Mouse (Mus musculus): ENCODE data around the gene Slc16a3. TPM values are rescaled to one million over a fixed set of nuclear protein-coding genes. Genes with fewer than 3 reads are reported as not detected.
A peak's percentile ranks its signal among the peaks of the same experiment; 100 is the strongest.

Gene Slc16a3
- polyA plus RNA-seq, 1 experiment from 2014 or later: 9.0 TPM

DNA sequence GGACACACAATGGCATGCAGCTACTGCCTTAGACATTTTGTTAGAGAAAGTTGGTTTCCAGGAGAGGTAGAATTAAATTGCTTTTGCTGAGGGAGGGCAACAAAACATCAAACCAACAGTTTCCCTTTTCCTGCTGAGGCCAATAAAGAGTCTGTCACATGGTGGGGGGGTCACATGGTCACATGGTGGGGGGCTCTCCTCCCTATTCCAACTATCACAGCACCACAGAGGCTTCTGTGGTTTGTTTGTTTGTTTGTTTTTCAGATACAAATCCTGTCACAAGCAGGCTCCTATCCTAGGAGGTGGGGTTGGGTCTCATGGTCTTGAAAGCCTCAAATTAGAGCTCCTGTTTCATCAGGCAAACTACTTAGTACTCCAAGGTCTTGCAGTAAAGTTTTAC, 34.2 kb downstream of the Slc16a3 start:
- H3K4me3 ChIP-seq (ENCODE audit: low read depth, low read length): no peak overlapping the region
- peaks cover 1% of the 10 kb centered on the region for H3K4me1 ChIP-seq (ENCODE audit: control insufficient read depth, insufficient read depth, low read length)
- H3K4me2 ChIP-seq (ENCODE audit: low read length): no peak overlapping the region
- no peak for ATAC-seq
- no peaks in the 10 kb centered on the region for H3K27me3 ChIP-seq (ENCODE audit: control insufficient read depth, insufficient read depth, low read depth, low read length)
- H3K9ac ChIP-seq (ENCODE audit: low read depth, low read length): no peak overlapping the region
- H3K9me3 ChIP-seq (replicated peaks; ENCODE audit: control insufficient read depth, low read length, poor library complexity, severe bottlenecking): no peaks in the 10 kb centered on the region
- no peak overlapping the region for H3K27ac ChIP-seq (ENCODE audit: low read length)
- H3K36me3 ChIP-seq (ENCODE audit: control insufficient read depth, insufficient read depth, low read length): peaks cover 21% of the 10 kb centered on the region

GRCm38 (mm10) chr11:120984448-120985330, 36.4 kb downstream of the Slc16a3 start:
- Histone ChIP-seq H3K27me3 (ENCODE audit: control insufficient read depth, insufficient read depth, low read depth, low read length) (no peaks in the 10 kb centered on the region), H3K27ac (ENCODE audit: low read length) (no peak overlapping the region), H3K36me3 (ENCODE audit: control insufficient read depth, insufficient read depth, low read length) (peaks cover 21% of the 10 kb centered on the region), H3K9ac (ENCODE audit: low read depth, low read length) (no peak overlapping the region), H3K4me2 (ENCODE audit: low read length) (no peak overlapping the region), H3K4me3 (ENCODE audit: low read depth, low read length) (no peak overlapping the region), H3K9me3 (replicated peaks; ENCODE audit: control insufficient read depth, low read length, poor library complexity, severe bottlenecking) (no peaks in the 10 kb centered on the region), H3K4me1 (ENCODE audit: control insufficient read depth, insufficient read depth, low read length) (peaks cover 23% of the 10 kb centered on the region)
- WGBS: 88% methylated on average over 4 of the region's 4 CpGs
- ATAC-seq: no peak

DNA sequence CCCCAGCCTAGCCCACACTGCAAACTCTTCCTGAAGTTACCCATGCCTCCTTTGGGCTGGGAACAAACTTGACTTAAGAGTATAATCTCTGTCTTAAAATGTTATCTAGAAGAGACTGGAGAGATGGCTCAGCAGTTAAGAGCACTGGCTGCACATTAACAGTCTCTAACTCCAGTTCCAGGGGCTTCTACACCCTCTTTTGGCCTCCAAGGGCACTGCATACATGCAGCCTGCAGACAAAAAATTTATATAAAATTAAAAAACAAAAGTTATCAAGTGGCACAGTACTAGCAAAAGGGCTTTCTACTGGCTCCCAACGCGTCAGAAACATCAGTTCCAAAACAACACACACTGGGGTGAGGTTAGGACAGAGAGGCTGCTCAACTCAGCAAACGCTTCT, 39.3 kb downstream of the Slc16a3 start:
- Histone ChIP-seq H3K9ac (ENCODE audit: low read depth, low read length) (no peak overlapping the region), H3K9me3 (replicated peaks; ENCODE audit: control insufficient read depth, low read length, poor library complexity, severe bottlenecking) (no peaks in the 10 kb centered on the region), H3K4me1 (ENCODE audit: control insufficient read depth, insufficient read depth, low read length) (peaks cover 33% of the 10 kb centered on the region), H3K4me3 (ENCODE audit: low read depth, low read length) (no peak overlapping the region), H3K4me2 (ENCODE audit: low read length) (no peak overlapping the region), H3K27me3 (ENCODE audit: control insufficient read depth, insufficient read depth, low read depth, low read length) (no peaks in the 10 kb centered on the region), H3K36me3 (ENCODE audit: control insufficient read depth, insufficient read depth, low read length) (peaks cover 10% of the 10 kb centered on the region), H3K27ac (ENCODE audit: low read length) (no peak overlapping the region)
- 87% methylated on average over 3 of the region's 3 CpGs for WGBS
- ATAC-seq: no peak

DNA sequence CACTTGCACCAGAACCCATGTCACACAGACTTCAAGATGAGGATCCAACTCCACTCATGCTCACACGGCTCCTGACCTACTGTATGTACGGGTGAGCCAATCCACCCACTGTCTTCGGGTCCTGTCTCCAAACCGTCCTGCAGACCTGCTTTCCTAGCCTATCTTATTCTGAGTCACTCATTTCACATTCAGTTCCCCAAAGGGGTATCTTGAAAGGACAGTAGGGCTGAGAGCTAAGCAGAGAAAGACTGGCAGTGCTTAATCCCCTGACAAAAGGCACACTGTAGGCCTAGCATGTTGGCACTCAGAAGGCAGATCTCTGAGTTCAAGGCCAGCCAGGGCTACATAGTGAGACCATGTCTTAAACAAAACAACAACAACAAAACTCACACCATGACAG, 40.1 kb downstream of the Slc16a3 start:
- no peak overlapping the region for H3K4me3 ChIP-seq (ENCODE audit: low read depth, low read length)
- peak overlapping the region; percentile 69 for H3K4me2 ChIP-seq (ENCODE audit: low read length)
- H3K27me3 ChIP-seq (ENCODE audit: control insufficient read depth, insufficient read depth, low read depth, low read length): no peaks in the 10 kb centered on the region
- 0 out of 2 replicates have a peak overlapping the region, but pooled peaks have one; percentile 100 for H3K9ac ChIP-seq (ENCODE audit: low read depth, low read length)
- peaks cover 7% of the 10 kb centered on the region; the same call in 1 of the 2 replicates for H3K36me3 ChIP-seq (ENCODE audit: control insufficient read depth, insufficient read depth, low read length)
- H3K4me1 ChIP-seq (ENCODE audit: control insufficient read depth, insufficient read depth, low read length): peaks cover 37% of the 10 kb centered on the region
- 67% methylated on average over 4 of the region's 4 CpGs for WGBS
- ATAC-seq: no peak
- H3K27ac ChIP-seq (ENCODE audit: low read length): no peak overlapping the region
- no peaks in the 10 kb centered on the region for H3K9me3 ChIP-seq (replicated peaks; ENCODE audit: control insufficient read depth, low read length, poor library complexity, severe bottlenecking)

DNA sequence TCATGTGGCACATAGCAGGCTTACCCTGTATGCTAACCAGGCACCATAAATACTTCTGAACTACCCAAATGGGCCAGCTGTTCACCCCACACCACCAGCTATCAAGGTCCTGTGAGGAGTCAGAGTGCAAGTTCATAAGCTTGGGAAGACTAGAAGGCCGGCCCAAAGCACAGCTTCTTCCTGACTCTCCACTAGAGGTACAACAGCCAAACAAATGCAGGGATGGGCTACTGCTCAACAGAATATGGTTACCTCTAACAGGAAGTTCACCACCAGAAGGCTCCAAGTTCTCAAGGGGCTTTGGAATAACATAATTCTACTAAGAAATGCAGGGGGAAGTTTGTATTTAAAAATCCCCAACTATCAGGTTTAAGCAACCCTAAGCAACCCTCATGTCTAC, 41.2 kb downstream of the Slc16a3 start:
- peak overlapping the region; percentile 100 for H3K9ac ChIP-seq (ENCODE audit: low read depth, low read length)
- 24% methylated on average over 1 of the region's 1 CpGs for WGBS
- peaks cover 7% of the 10 kb centered on the region; the same call in 1 of the 2 replicates for H3K36me3 ChIP-seq (ENCODE audit: control insufficient read depth, insufficient read depth, low read length)
- H3K4me2 ChIP-seq (ENCODE audit: low read length): peak overlapping the region; percentile 69
- no peaks in the 10 kb centered on the region for H3K9me3 ChIP-seq (replicated peaks; ENCODE audit: control insufficient read depth, low read length, poor library complexity, severe bottlenecking)
- no peak overlapping the region for H3K27ac ChIP-seq (ENCODE audit: low read length)
- no peak for ATAC-seq
- H3K4me1 ChIP-seq (ENCODE audit: control insufficient read depth, insufficient read depth, low read length): peaks cover 40% of the 10 kb centered on the region
- no peaks in the 10 kb centered on the region for H3K27me3 ChIP-seq (ENCODE audit: control insufficient read depth, insufficient read depth, low read depth, low read length)
- peak overlapping the region; percentile 97 for H3K4me3 ChIP-seq (ENCODE audit: low read depth, low read length)

DNA sequence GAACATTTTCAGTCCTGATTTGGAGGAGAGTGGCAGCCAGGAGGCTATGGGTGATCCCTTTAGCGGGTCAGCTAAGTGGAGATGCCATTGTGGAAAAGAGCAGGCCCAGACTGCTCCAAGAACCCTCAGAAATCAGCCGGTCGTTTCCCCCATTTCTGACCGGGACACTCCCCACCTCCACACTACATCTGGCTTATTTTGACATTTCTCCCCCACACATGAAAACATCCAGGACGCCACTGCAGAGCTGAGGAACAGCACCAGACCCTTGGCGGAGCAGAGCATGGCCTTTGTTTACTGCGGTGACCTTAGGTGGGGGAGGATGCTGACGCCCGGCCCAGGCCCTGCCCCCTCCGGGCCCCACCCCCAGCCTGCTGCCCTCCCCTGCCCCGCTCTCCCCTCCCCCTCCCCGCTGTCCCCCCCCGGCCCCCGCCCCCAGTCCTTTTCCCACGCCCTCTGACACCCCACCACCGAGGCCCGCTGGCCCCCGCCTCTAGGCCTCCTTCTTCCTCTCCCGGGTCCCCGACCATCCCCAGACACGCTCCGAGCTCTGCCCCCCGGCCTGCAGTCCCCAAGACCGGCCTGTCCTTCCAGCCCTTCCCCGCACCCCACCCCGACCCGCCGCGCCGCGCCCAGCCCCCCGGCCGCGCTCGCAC, 42.0 kb downstream of the Slc16a3 start:
- Histone ChIP-seq H3K9ac (ENCODE audit: low read depth, low read length) (peak overlapping the region; percentile 100), H3K27me3 (ENCODE audit: control insufficient read depth, insufficient read depth, low read depth, low read length) (no peaks in the 10 kb centered on the region), H3K36me3 (ENCODE audit: control insufficient read depth, insufficient read depth, low read length) (peaks cover 7% of the 10 kb centered on the region; the same call in 1 of the 2 replicates), H3K9me3 (replicated peaks; ENCODE audit: control insufficient read depth, low read length, poor library complexity, severe bottlenecking) (no peaks in the 10 kb centered on the region), H3K27ac (ENCODE audit: low read length) (peak overlapping the region; percentile 96), H3K4me2 (ENCODE audit: low read length) (peak overlapping the region; percentile 69), H3K4me3 (ENCODE audit: low read depth, low read length) (peak overlapping the region; percentile 97), H3K4me1 (ENCODE audit: control insufficient read depth, insufficient read depth, low read length) (peaks cover 40% of the 10 kb centered on the region)
- under 1% methylated on average over 19 of the region's 35 CpGs for WGBS
- peak; percentile 36 for ATAC-seq

DNA sequence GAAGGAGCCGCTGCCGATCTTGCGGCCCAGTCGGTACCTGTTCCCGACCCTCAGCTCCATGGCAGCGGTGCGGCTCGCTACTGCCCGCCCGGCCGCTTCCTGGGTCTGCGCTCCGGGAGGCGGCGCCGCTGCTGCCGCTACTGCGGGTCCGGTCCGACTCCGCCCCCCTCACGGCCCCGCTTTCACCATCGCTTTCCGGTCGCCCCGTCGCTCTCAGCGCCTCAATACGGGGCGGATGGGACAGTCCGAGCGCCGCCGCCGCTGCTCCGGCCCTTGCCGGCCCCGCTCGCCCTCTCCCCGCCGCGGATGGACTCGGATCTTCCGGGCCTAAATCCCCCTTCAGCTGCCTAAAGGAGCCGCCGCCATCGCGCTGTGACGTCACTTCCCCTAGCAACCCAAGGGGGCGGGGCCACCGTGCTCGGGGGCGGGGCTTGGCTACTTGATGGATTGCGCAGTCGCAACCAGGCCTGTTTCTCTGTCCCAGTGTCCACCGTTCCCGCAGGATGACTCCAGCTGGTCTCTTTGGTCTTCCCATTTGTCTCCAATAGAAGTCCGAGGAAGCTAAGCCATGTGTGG, 42.8 kb downstream of the Slc16a3 start, which contains the start of gene Csnk1d:
Gene Csnk1d (minus strand): TSS at position 380 of the 576 bp plus-strand sequence.
- peak within 1 kb of the TSS; percentile 69 for H3K4me2 ChIP-seq (ENCODE audit: low read length)
- H3K27ac ChIP-seq (ENCODE audit: low read length): peak within 1 kb of the TSS; percentile 96
- peak within 1 kb of the TSS; percentile 100 for H3K9ac ChIP-seq (ENCODE audit: low read depth, low read length)
- peak; percentile 90 for ATAC-seq
- peaks cover under 1% of the 10 kb centered on the region; the same call in 1 of the 2 replicates for H3K36me3 ChIP-seq (ENCODE audit: control insufficient read depth, insufficient read depth, low read length)
- no peaks in the 10 kb centered on the region for H3K27me3 ChIP-seq (ENCODE audit: control insufficient read depth, insufficient read depth, low read depth, low read length)
- H3K4me3 ChIP-seq (ENCODE audit: low read depth, low read length): peak within 1 kb of the TSS; percentile 97
- H3K9me3 ChIP-seq (replicated peaks; ENCODE audit: control insufficient read depth, low read length, poor library complexity, severe bottlenecking): no peaks in the 10 kb centered on the region
- WGBS: under 1% methylated on average over 46 of the region's 59 CpGs
- peaks cover 40% of the 10 kb centered on the region for H3K4me1 ChIP-seq (ENCODE audit: control insufficient read depth, insufficient read depth, low read length)

GRCm38 (mm10) chr11:120991791-120992190, 43.5 kb downstream of the Slc16a3 start:
- H3K9ac ChIP-seq (ENCODE audit: low read depth, low read length): peak overlapping the region; percentile 100
- peak overlapping the region; percentile 69 for H3K4me2 ChIP-seq (ENCODE audit: low read length)
- 79% methylated on average over 3 of the region's 3 CpGs for WGBS
- peak; percentile 23; the same call in 1 of the 2 replicates for ATAC-seq
- H3K4me3 ChIP-seq (ENCODE audit: low read depth, low read length): peak overlapping the region; percentile 97
- H3K9me3 ChIP-seq (replicated peaks; ENCODE audit: control insufficient read depth, low read length, poor library complexity, severe bottlenecking): no peaks in the 10 kb centered on the region
- H3K4me1 ChIP-seq (ENCODE audit: control insufficient read depth, insufficient read depth, low read length): peaks cover 40% of the 10 kb centered on the region
- no peaks in the 10 kb centered on the region for H3K27me3 ChIP-seq (ENCODE audit: control insufficient read depth, insufficient read depth, low read depth, low read length)
- no peaks in the 10 kb centered on the region for H3K36me3 ChIP-seq (ENCODE audit: control insufficient read depth, insufficient read depth, low read length)
- H3K27ac ChIP-seq (ENCODE audit: low read length): peak overlapping the region; percentile 96
